Mouse (Mus musculus) small intestine, adult 2 months (tissue): ENCODE results near the gene Enc1.

Source experiments
- CTCF ChIP-seq: fragments of 200-500 bp; IDR thresholded peaks from 2 replicates; pipeline ENCODE4 v1.5.1; 2012; ENCODE audit warnings: low read depth, mild to moderate bottlenecking, control low read depth, inconsistent platforms, low read length, moderate library complexity, mixed read lengths; ENCODE audit not compliant: insufficient replicate concordance, insufficient read length; ENCODE audit errors: extremely low read depth
- POLR2A ChIP-seq: fragments of 200-500 bp; IDR thresholded peaks from 2 replicates; pipeline ENCODE4 v1.6.1; 2012; ENCODE audit warnings: low read depth, mild to moderate bottlenecking, control low read depth, inconsistent platforms, low read length, moderate library complexity

DNA sequence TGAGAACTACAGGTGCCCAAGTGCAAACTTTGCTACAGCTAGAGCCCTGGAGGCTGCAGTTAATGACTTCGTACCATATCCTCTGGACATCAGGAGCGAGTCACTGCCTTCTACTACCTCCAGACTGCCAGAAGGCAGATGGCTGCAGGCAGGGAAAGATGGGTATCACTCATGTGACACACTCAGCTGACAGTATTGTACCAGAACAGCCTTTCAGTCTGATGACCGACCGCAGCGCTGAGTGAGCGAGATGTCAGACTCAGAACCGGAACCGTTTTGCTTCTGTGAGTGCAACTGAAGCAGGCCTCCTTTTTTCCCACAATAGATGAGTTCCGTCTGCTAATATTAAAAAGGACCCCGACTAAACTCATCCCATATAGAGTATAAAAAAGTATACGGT is 48.3 kb upstream of the Enc1 start:
- no peak for TF ChIP-seq POLR2A
- no peak for TF ChIP-seq CTCF
